Mouse (Mus musculus): ENCODE measurements around the gene Nol12.
A peak's percentile ranks its signal among the peaks of the same experiment; 100 is the strongest.

Gene Nol12

GRCm38 (mm10) chr15:78916052-78916826, 18.5 kb upstream of the Nol12 start:
- no peak for DNase-seq (ENCODE audit: low spot score)

DNA sequence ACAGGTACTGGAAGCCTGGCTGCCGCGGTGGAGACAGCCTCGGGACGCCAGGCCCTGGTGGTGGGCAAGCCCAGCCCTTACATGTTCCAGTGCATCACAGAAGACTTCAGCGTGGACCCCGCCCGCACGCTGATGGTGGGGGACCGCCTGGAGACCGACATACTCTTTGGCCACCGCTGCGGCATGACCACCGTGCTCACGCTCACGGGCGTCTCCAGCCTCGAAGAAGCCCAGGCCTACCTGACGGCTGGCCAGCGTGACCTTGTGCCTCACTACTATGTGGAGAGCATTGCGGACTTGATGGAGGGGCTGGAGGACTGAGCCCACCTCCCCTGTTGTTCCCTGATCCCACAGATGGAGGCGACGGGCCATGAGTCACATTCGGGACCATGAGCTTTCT, 16.6 kb upstream of the Nol12 start:
- no peak for DNase-seq (ENCODE audit: low spot score)

- DNase-seq (ENCODE audit: low spot score) = no peak
Observed at GRCm38 (mm10) chr15:78919914-78920313, 14.8 kb upstream of the Nol12 start.

- DNase-seq (ENCODE audit: low spot score) = no peak
Observed at GRCm38 (mm10) chr15:78922700-78923099, 12.0 kb upstream of the Nol12 start.

DNA sequence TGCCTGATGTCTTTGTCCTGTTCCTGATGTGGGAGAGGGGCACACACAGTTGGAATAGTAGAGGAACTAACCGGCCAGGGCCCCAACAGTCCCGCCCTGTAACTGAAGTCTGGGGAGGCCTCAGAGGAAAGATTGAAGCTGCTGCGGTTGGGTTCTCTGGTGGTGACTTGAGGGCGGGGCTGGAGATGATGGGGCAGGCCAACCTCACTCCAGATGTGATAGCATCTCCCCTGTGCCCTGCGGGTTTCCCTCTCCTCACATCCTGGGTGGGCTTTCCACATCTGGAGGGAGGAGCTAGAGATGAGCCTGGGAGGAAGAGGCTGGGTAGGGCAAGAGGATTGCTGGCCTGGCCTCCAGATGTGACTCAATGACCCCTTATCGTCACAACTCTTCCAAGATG, 11.1 kb upstream of the Nol12 start:
- DNase-seq (ENCODE audit: low spot score) = no peak

GRCm38 (mm10) chr15:78925129-78925528, 9.6 kb upstream of the Nol12 start:
- DNase-seq (ENCODE audit: low spot score) = no peak

GRCm38 (mm10) chr15:78926021-78926919, 8.5 kb upstream of the Nol12 start, which contains the start of gene Lgals1:
Gene Lgals1 (plus strand): TSS chr15:78926725.
- peak; percentile 80 for DNase-seq (ENCODE audit: low spot score)

GRCm38 (mm10) chr15:78927021-78927787, 7.5 kb upstream of the Nol12 start:
- no peak for DNase-seq (ENCODE audit: low spot score)

- DNase-seq (ENCODE audit: low spot score) = peak; percentile 91
Observed at GRCm38 (mm10) chr15:78927788-78928457, 6.8 kb upstream of the Nol12 start.

DNA sequence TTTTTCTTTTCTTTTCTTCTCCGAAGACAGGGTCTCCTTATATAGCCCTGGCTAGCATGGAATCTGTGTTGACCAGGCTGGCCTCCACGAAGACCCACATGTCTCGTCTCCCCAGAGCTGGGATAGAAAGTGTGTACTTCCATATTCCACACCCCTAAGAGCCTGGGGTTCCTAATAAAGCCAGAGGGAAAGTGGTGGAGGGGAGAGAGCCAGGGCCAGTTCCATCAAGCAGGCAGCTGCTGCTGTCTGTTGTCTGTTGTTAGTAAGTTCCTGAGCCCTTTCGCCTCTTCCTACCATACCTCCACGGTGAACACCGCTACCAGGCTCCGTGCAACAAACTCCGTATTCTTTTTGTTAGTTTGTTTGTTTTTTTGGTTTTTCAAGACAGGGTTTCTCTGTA, 6.2 kb upstream of the Nol12 start:
- no peak for DNase-seq (ENCODE audit: low spot score)

- DNase-seq (ENCODE audit: low spot score) = no peak
Observed at GRCm38 (mm10) chr15:78930192-78930706, 4.5 kb upstream of the Nol12 start.

DNA sequence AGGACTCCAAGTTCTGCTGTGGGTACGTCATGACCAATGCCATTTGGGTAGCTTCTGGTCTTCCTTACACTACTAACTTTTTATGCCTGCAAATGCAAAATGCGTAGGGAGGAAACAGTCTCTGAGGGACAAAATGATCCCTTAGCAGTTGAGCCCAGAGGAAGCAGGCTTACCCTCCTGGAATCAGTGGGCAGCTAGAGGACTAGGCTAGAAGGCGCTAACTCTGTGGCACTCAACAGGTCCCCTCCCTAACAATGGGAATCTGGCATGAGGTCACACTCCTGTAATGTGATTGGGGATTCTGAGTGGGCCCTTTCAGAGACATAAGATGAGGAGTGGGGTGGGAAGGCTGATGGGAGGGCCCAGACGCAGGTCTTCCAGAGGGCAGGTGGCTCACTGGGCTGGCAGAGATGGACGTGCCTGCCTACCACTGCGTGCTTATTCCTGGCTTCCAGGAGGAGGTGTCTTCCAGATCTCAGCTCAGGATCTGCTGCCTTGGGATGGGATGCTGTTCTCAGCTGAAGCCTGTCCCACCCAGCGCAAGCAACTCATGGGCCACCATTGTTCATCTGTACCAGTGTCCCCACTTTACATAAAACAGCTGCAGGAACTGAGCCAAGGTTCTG, 3.8 kb upstream of the Nol12 start:
- DNase-seq (ENCODE audit: low spot score) = no peak

- DNase-seq (ENCODE audit: low spot score) = no peak
Observed at GRCm38 (mm10) chr15:78931577-78931976, 3.2 kb upstream of the Nol12 start.

DNA sequence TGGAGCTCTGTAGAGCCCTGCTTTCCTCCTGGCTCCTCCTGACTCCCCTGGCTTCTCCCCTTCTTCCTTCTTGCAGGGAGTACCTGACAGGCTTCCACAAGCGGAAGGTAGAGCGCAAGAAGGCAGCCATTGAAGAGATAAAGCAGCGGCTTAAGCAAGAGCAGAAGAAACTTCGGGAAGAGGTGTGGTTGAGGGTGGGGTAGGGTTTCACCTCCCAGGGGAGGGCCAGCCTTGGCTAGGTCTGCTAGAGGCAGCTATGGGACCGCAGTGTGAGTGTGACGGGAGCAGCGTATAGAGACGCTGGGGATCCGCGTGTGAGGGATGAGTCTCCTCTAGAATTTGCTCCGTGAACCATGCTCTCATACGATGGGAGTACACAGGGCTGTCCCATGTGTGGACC, 1.7 kb downstream of the Nol12 start:
- no peak for DNase-seq (ENCODE audit: low spot score)

GRCm38 (mm10) chr15:78937311-78937710, 2.6 kb downstream of the Nol12 start:
- DNase-seq (ENCODE audit: low spot score) = no peak

DNA sequence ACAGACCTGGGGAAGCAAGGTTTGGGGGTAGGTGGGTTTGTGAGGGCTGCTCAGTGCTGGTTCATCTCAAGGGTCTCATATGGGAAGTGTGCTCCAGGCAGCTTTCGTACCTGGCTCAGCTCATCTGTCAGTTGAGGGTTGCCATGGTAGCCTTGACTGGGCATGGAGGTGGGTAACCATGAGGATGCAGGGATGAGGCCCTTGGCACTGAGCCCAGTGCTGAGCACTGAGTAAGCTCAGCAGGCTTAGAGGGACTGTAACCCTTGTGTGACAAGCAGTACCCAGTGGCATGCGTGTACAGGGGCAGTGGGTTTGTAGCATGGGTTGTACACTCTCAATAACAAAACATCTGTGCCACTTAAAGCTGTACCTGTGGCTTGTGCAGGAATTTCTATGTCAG, 3.2 kb downstream of the Nol12 start:
- no peak for DNase-seq (ENCODE audit: low spot score)

DNA sequence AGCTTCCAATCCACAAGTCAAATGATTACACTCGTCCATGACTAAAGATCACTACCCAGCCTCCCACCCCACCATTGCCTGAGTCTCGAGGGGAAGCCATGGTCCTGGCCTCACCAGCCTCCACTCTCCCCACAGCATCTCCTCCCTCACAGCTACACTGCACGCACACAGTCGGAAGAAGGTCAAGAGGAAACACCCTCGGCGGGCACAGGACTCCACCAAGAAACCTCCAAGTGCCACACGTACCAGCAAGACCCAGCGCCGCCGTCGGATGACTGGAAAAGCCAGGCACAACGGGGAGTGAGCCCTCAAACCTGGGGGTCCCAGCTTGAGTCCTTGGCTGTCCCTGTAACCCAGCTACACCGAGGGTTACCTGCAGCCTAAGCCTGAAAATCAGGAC, 5.6 kb downstream of the Nol12 start:
- no peak for DNase-seq (ENCODE audit: low spot score)

DNA sequence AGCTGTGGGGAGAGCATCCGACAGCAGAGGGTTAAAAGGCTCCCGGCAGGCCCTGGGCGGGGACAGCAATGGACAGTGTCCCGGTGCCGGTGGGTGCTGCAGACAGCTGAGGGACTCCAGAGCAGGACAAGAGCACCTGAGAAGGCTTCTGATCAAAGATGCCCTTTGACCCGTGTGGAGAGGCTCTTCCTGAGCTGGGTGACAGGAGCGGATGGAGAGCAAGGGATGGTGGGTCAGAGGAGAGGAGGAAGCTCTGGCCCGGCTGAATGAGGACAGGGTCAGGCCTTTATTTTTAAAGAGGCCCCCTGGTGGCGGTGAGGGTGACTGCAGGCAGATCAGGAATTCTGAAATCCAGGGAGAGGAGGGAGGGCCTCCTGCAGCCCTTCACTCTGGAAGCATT, 7.9 kb downstream of the Nol12 start:
- peak; percentile 85 for DNase-seq (ENCODE audit: low spot score)

GRCm38 (mm10) chr15:78946232-78946631, 11.5 kb downstream of the Nol12 start:
- DNase-seq (ENCODE audit: low spot score) = no peak

- peak; percentile 87 for DNase-seq (ENCODE audit: low spot score)
Observed at GRCm38 (mm10) chr15:78947657-78948056, 12.9 kb downstream of the Nol12 start, which contains the start of gene Triobp. Gene Triobp (plus strand): TSS chr15:78947724.

GRCm38 (mm10) chr15:78948152-78948725, 13.5 kb downstream of the Nol12 start:
- no peak for DNase-seq (ENCODE audit: low spot score)

Data from yolk sac, embryonic 10.5 days (tissue).